Mouse (Mus musculus) adrenal gland, postnatal 36 days (tissue): ENCODE measurements at regions not wholly inside any gene's neighbourhood (a gene's known extent, or its start where the extent isn't known, plus 50 kb on each side); places are given as distances from the start of the nearest gene placed in this dataset.

Experiments used
- DNase-seq, 2 experiments: peaks; one replicate each; pipeline ENCODE4 v3.0.0; 2021; ENCODE audit warnings: mixed read lengths in 1 of 2

DNA sequence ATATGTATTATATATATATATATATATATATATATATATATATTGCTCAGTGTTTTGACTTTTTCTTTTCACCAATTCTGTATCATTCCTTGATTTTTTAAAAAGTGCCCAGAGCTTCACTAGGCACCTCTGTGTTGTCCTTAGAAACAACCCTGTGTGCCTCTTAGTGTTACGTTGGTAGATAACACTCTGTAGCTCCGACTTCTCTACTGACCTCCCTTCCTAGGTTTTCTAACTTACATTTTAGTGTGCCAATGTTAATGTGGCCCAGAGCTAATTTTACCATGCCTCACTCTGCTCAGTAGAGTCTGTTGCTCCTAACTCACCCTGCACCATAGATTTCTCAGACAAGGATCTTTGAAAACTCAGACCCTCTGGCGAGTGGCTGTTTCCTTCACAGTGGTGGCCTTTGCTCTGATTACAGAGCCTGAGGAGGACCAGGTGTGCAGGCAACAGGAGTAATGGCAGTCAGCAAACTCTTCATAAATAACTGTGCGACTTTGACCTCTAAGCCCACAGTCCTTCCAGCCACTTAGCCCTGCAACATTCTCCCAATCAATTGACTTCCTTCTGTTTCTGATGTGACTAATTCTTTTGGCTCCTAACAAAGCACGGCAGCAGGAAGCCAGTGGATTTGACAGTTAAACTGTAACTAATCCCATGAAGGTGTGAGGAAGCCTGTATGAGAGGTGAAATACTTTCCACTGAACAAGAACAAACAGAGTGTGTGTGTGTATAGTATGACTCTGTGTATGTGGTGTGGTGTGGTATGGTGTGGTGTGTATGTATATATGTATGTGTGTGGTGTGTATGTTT, 53.6 kb upstream of the Actr3 start:
- DNase-seq = no peak

DNA sequence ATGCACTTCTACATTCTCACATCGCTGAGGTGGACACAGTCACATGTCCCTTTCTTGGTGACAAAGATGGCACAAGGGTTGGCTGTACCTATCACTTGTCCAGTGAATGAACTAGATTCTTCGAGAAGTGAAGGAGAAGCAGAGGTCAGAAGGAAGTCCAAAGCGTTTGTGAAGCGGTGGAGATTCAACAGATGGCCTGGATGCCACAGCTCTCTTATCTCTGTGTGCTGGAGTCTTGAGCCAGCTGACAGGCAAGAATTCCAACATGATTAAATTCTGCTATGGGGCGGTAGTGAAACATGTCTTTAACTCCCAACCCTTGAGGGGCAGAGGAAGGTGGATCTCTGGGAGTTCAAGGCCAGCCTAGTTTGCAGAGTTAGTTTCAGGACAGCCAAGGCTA, 55.5 kb upstream of the Actr3 start:
- no peak for DNase-seq

DNA sequence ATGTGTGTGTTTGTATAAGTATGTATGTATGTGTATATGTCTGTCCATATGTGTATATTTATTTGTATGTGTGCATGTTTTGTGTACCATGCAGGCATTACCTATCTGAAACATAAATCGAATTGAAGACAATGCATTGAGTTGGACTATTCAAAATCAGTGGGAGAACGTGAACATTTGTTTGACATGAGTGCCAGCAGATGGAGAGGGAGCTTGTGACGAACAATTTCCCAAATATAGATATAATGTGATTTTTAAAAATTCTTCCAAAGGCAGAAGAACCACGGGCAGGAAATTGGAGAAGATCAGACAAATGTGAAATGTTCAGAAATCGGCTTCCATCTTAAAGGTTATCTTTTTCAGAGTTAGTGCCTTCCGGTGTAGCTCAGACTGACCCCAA, 59.1 kb upstream of the Actr3 start:
- no peak for DNase-seq

DNA sequence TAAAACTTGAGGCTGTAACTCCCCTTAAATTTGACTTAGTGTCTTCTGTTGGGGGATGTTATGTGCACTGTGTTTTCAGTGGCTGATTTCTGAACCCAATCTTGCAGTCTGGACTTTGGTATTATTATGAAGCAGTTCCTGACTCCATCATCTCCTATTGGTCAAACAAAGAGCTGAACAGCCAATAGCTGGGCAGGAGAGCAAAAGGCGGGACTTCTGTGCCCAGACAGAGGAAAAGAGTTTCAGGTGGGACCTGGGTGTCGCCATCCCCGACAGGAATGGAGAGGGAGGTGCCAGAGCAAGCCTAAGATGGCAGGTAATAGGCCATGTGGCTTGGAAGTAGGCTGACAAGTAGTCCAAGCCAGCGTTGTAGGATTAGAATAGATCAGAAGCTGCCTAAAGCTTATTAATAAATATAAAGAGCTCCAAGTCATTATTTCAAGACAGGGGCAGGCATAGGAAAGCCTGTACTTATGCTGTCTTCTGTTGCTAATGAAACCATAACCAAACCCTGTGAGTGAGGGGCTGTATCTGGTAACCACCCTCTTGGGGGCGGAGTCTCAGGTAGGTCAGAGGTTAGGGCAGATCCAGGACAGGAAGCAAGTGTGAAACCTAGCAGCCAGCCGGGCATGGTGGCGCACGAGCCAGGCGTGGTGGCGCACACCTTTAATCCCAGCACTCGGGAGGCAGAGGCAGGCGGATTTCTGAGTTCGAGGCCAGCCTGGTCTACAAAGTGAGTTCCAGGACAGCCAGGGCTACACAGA, 60.0 kb upstream of the Actr3 start:
- DNase-seq = no peak

DNA sequence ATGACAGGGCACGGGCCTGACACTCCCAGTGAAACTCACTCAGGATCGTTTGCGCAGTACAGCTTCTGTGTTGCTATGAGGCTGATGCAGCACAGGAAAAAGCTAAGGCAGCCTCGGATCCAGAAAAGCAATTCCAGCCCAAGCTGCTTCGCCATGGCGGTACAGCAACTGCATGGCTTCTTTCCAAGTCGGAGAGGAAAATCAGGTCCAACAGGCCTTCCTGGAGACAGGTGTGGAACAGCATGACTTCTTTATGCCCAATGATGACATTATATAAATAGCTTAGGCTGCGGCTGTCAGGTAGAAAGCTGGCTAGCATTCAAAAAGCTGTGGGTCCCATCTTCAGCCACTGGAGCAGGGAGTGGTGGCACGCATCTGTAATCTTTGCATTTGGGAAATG, 61.5 kb upstream of the Actr3 start:
- no peak for DNase-seq

DNA sequence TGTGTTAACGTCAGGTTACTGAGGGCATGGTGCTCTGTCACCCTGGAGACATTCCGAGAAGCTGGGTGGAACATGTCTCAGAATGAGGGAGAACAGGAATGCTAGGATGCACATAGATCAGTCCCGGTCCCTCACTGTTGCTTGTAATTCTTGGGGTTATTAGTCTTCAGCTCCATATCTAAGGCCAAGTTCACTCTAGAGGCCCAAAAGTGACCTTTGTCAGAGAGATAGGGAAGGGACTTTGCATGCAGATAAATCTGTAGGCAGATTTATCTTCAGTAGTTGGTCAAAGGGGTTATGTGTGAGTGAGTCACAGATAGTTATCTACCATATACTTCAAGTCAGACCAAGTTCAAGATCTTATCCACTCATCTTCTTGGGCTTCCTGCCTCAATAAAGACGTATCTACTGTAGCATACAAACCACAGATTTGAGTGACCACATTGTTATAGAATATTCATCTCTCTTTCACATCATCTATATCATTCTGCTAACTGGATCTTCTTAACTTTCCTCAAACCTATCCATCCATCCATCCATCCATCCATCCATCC, 58.4 kb upstream of the Slc35f5 start:
- no peak for DNase-seq

DNA sequence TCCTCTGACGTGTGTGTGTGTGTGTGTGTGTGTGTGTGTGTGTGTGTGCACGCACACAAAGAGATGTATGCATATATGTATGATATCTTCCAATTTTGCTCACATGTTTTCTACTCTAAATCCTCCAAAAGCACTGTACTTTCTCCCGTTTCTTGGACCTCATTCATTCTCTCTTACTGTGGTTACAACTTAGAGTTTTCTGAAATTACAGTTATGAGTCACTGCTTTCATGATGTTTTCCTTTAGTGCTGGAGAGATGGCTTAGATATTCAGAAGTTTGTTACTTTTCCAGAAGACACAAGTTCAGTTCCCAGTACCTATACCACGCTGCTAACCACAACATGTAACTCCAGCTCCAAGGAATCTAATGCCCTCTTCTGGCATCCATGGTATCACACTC, 56.5 kb upstream of the Slc35f5 start:
- no peak for DNase-seq

DNA sequence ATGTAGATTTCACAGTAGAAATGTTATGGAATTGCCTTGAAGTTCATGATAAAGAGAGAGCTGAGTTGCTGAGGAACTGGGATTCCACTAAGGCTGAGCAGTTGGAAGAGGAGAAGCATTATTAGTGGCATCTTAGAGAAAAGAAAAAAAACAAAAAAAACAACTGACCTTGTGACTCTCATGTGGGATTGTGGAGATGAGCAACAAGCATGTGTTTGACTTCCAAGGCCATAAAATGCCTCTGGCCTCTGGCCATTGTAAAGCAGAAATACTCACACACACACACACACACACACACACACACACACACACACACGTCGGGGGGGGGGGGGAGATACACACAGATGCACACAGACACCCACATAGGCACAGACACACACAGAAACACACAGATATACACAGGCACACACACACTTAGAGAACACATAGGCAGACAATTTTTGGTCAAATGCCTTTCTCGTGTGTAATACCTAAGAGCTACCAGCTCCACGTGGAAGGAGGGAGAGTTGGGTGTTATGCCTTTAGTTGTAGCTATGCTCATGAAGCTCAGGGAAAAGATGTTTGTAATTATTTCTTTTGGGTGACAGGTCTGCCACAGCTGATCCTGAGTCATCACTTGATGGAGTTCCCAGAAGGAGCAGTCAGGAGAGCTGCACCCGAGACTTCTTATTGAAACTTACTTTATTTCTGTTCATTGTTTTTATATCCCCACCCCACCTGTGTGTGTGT, 52.4 kb upstream of the Slc35f5 start:
- peak; percentile 14 to 29 for DNase-seq

DNA sequence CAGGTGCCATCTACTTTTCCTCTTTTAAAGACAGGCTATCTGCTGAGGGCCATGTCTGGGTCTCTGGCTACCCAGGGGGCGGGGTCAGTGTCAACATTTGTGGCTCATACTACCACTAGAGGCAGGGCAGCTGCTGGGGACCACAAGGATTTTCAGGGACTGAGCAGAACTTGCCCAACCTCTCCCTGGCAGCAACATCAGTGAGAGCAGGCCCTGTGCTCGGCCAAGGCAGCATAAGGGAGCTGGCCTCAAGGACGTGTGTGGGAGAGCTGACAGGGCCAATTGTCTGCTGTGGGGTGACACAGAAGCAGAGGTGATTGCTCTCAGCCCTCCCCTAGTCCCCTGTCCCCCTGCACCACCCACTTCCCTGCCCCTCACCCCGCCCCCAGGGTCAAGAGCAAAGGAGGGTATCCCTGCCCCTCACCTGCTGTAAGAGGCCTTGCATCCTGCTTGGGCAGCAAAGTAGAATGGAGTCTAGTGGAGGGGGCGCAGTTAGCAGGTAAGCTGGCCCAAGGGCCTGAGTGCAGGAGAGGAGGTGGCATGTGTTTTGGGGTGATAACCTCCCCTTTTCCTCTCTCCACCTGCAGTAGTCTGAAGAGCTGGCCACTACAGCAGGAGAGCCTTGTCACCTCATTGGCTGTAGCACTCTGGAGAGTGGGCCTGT, 51.7 kb upstream of the Slc35f5 start:
- peak; percentile 61 to 75 for DNase-seq
